21 mouse cellular contexts compared by ENCODE assay signal in genomic region chr7:55960506-55960905, GRCm38 (mm10). TPM values are rescaled to one million over a fixed set of nuclear protein-coding genes. Genes with fewer than 3 reads are reported as not detected.
DNase-seq lines count a peak whose midpoint lies in the region; ATAC-seq lines count a peak whose summit lies in the region.
"Had no signal": no experiment of that assay in that cellular context is flagged by ENCODE, and none has a peak within 500 bp of the region (broad histone marks: within the 10 kb centered on the region; RNA-seq: fewer than 3 reads in every experiment).

No protein-coding gene starts in this region.

- no peaks in the 10 kb centered on the region for H3K36me3 ChIP-seq in embryonic facial prominence, embryonic 12.5 days
- peaks cover 43% of the 10 kb centered on the region for H3K36me3 ChIP-seq in embryonic facial prominence, embryonic 10.5 days (replicated peaks)
- H3K36me3 ChIP-seq in midbrain, embryonic 15.5 days (replicated peaks): no peaks in the 10 kb centered on the region
- H3K36me3 ChIP-seq in midbrain, embryonic 14.5 days (ENCODE audit: control insufficient read depth, insufficient read depth, low read length): no peaks in the 10 kb centered on the region
- H3K36me3 ChIP-seq in liver, embryonic 12.5 days: peaks cover 34% of the 10 kb centered on the region
- H3K36me3 ChIP-seq: heart, embryonic 15.5 days had no signal

- no peak overlapping the region for H3K27ac ChIP-seq in embryonic facial prominence, embryonic 12.5 days
- no peak overlapping the region for H3K27ac ChIP-seq in embryonic facial prominence, embryonic 10.5 days (replicated peaks)
- no peak overlapping the region for H3K27ac ChIP-seq in midbrain, embryonic 15.5 days
- no peak overlapping the region for H3K27ac ChIP-seq in midbrain, embryonic 14.5 days (replicated peaks; ENCODE audit: low read depth, low read length)
- no peak overlapping the region for H3K27ac ChIP-seq in liver, embryonic 12.5 days
- H3K27ac ChIP-seq: heart, adult 2 months; heart, embryonic 15.5 days; limb, embryonic 10.5 days had no signal

- no peak overlapping the region for H3K4me3 ChIP-seq in embryonic facial prominence, embryonic 12.5 days
- no peak overlapping the region for H3K4me3 ChIP-seq in embryonic facial prominence, embryonic 10.5 days
- no peak overlapping the region for H3K4me3 ChIP-seq in midbrain, embryonic 15.5 days
- no peak overlapping the region for H3K4me3 ChIP-seq in midbrain, embryonic 14.5 days (replicated peaks; ENCODE audit: low read depth, low read length)
- peak overlapping the region; percentile 38; the same call in 1 of the 2 replicates for H3K4me3 ChIP-seq in liver, embryonic 12.5 days
- H3K4me3 ChIP-seq: heart, adult 2 months had no signal

- WGBS in embryonic facial prominence, embryonic 12.5 days: 94% methylated on average over 1 of the region's 1 CpGs
- 96% methylated on average over 1 of the region's 1 CpGs for WGBS in embryonic facial prominence, embryonic 10.5 days
- WGBS in midbrain, embryonic 15.5 days: 94% methylated on average over 1 of the region's 1 CpGs
- 98% methylated on average over 1 of the region's 1 CpGs for WGBS in midbrain, embryonic 14.5 days
- 90% methylated on average over 1 of the region's 1 CpGs for WGBS in liver, embryonic 12.5 days (ENCODE audit: insufficient replicate concordance)

- DNase-seq in embryonic facial prominence, embryonic 10.5 days (ENCODE audit: low spot score): no peak
- DNase-seq in midbrain, embryonic 14.5 days: no peak
- peak; percentile 76 for DNase-seq in naive thymus-derived CD4-positive, alpha-beta T cell, adult 2 months (ENCODE audit: low read depth)
- no peak for DNase-seq in B cell, adult 2 months
- DNase-seq in lung, postnatal 14 days: no peak
- DNase-seq: cerebellum, adult 9-10 months; gastrocnemius, postnatal 10 days; heart, adult 2 months; heart, postnatal 4 days; kidney, adult 9 months; kidney, postnatal 4 days; lung, adult 18-20 months; lung, postnatal 36 days; right cerebral cortex, postnatal 14 days; thymus, adult 2 months had no signal

- H3K9me3 ChIP-seq in embryonic facial prominence, embryonic 12.5 days: no peaks in the 10 kb centered on the region
- no peaks in the 10 kb centered on the region for H3K9me3 ChIP-seq in embryonic facial prominence, embryonic 10.5 days
- no peaks in the 10 kb centered on the region for H3K9me3 ChIP-seq in midbrain, embryonic 15.5 days
- H3K9me3 ChIP-seq in midbrain, embryonic 14.5 days (ENCODE audit: control insufficient read depth, low read length): no peaks in the 10 kb centered on the region
- H3K9me3 ChIP-seq in liver, embryonic 12.5 days (replicated peaks): no peaks in the 10 kb centered on the region
- H3K9me3 ChIP-seq: heart, embryonic 15.5 days; limb, embryonic 10.5 days had no signal

- no peak for ATAC-seq in embryonic facial prominence, embryonic 12.5 days (ENCODE audit: insufficient number of reproducible peaks, insufficient read depth, low FRiP score, low TSS enrichment)
- ATAC-seq in midbrain, embryonic 15.5 days (replicated peaks): no peak
- no peak for ATAC-seq in midbrain, embryonic 14.5 days (ENCODE audit: low FRiP score, low TSS enrichment)
- no peak for ATAC-seq in liver, embryonic 12.5 days
- ATAC-seq: hindbrain, embryonic 16.5 days had no signal

- 0 out of 2 replicates have a peak overlapping the region, but pooled peaks have one; percentile 27 for H3K4me2 ChIP-seq in embryonic facial prominence, embryonic 12.5 days (replicated peaks)
- H3K4me2 ChIP-seq in midbrain, embryonic 15.5 days: peak overlapping the region; percentile 25; the same call in 1 of the 2 replicates
- H3K4me2 ChIP-seq in midbrain, embryonic 14.5 days (ENCODE audit: low read length): no peak overlapping the region
- peak overlapping the region; percentile 78 for H3K4me2 ChIP-seq in liver, embryonic 12.5 days
- H3K4me2 ChIP-seq: heart, embryonic 15.5 days had no signal

- H3K4me1 ChIP-seq in embryonic facial prominence, embryonic 12.5 days: peaks cover 6% of the 10 kb centered on the region; the same call in 1 of the 2 replicates
- peaks cover 15% of the 10 kb centered on the region for H3K4me1 ChIP-seq in embryonic facial prominence, embryonic 10.5 days
- H3K4me1 ChIP-seq in midbrain, embryonic 15.5 days: peaks cover 22% of the 10 kb centered on the region
- H3K4me1 ChIP-seq in midbrain, embryonic 14.5 days (ENCODE audit: control insufficient read depth, insufficient read depth, low read length): peaks cover 10% of the 10 kb centered on the region
- H3K4me1 ChIP-seq in liver, embryonic 12.5 days: peaks cover 28% of the 10 kb centered on the region

- H3K9ac ChIP-seq in embryonic facial prominence, embryonic 12.5 days: no peak overlapping the region
- H3K9ac ChIP-seq in midbrain, embryonic 15.5 days: no peak overlapping the region
- H3K9ac ChIP-seq in midbrain, embryonic 14.5 days (replicated peaks; ENCODE audit: low read length): no peak overlapping the region; the same call in 1 of the 2 replicates
- H3K9ac ChIP-seq in liver, embryonic 12.5 days: no peak overlapping the region
- H3K9ac ChIP-seq: heart, embryonic 15.5 days had no signal

- no peaks in the 10 kb centered on the region for H3K27me3 ChIP-seq in embryonic facial prominence, embryonic 12.5 days
- H3K27me3 ChIP-seq in embryonic facial prominence, embryonic 10.5 days (replicated peaks; ENCODE audit: low read depth, poor library complexity, severe bottlenecking): no peaks in the 10 kb centered on the region
- H3K27me3 ChIP-seq in midbrain, embryonic 15.5 days (replicated peaks): no peaks in the 10 kb centered on the region
- H3K27me3 ChIP-seq in midbrain, embryonic 14.5 days (ENCODE audit: control insufficient read depth, insufficient read depth, low read length): no peaks in the 10 kb centered on the region
- H3K27me3 ChIP-seq in liver, embryonic 12.5 days (replicated peaks): no peaks in the 10 kb centered on the region
- H3K27me3 ChIP-seq: heart, embryonic 15.5 days had no signal

RNA-seq across cellular contexts. Expression of gene Nipa2, which starts 1.8 kb away (rescaled TPM):
- polyA plus RNA-seq in embryonic facial prominence, embryonic 12.5 days (2016; fragmentation: Nextera tagmentation; extraction: Ambion mirVana): 47.9 and 48.0 TPM in 2 replicates
- 42.8 and 44.9 TPM in 2 replicates for polyA plus RNA-seq in embryonic facial prominence, embryonic 10.5 days (2016; fragmentation: Nextera tagmentation; extraction: Ambion mirVana)
- polyA plus RNA-seq in midbrain, embryonic 15.5 days (2015; fragmentation: Nextera tagmentation; extraction: Ambion mirVana): 31.1 and 31.4 TPM in 2 replicates
- polyA plus RNA-seq in midbrain, embryonic 14.5 days (2014; fragmentation: Nextera tagmentation; extraction: Ambion mirVana): 37.3 and 45.1 TPM in 2 replicates
- polyA plus RNA-seq in liver, embryonic 12.5 days (2016; fragmentation: Nextera tagmentation; extraction: Ambion mirVana): 34.9 and 37.5 TPM in 2 replicates

RNA-seq across cellular contexts. Expression of gene Nipa1, which starts 59.2 kb away (rescaled TPM):
- 9.9 and 10.0 TPM in 2 replicates for polyA plus RNA-seq in embryonic facial prominence, embryonic 12.5 days (2016; fragmentation: Nextera tagmentation; extraction: Ambion mirVana)
- 7.4 and 7.5 TPM in 2 replicates for polyA plus RNA-seq in embryonic facial prominence, embryonic 10.5 days (2016; fragmentation: Nextera tagmentation; extraction: Ambion mirVana)
- 29.2 and 30.2 TPM in 2 replicates for polyA plus RNA-seq in midbrain, embryonic 15.5 days (2015; fragmentation: Nextera tagmentation; extraction: Ambion mirVana)
- polyA plus RNA-seq in midbrain, embryonic 14.5 days (2014; fragmentation: Nextera tagmentation; extraction: Ambion mirVana): 19.4 and 20.1 TPM in 2 replicates
- 17.7 and 20.6 TPM in 2 replicates for polyA plus RNA-seq in liver, embryonic 12.5 days (2016; fragmentation: Nextera tagmentation; extraction: Ambion mirVana)
